Mouse (Mus musculus) megakaryocyte-erythroid progenitor cell, adult 5-6 weeks (primary cell): Measurements from ENCODE around the gene Gse1. TPM values are rescaled to one million over a fixed set of nuclear protein-coding genes. Genes with fewer than 3 reads are reported as not detected.

Experiments
- ATAC-seq: replicated peaks from 2 replicates; pipeline ENCODE4 v1.8.0; 2016; ENCODE audit warnings: mild to moderate bottlenecking, inconsistent platforms; ENCODE audit not compliant: severe bottlenecking, poor library complexity, low FRiP score, low TSS enrichment
- total RNA-seq, 2 experiments: library from RNA; stranded (forward) in 1 of 2; stranded (reverse) in 1 of 2; fragments of 200-1000, 215-1000 nt in 1 of 2; fragments of >200 nt in 1 of 2; fragmentation: Nextera tagmentation in 1 of 2; gene quantifications; 2 replicates each; pipeline ENCODE4 v1.2.3; 2014 to 2017

The Gse1 gene
- total RNA-seq, 2 experiments from 2014 or later, result 27.2 to 80.6 TPM

DNA sequence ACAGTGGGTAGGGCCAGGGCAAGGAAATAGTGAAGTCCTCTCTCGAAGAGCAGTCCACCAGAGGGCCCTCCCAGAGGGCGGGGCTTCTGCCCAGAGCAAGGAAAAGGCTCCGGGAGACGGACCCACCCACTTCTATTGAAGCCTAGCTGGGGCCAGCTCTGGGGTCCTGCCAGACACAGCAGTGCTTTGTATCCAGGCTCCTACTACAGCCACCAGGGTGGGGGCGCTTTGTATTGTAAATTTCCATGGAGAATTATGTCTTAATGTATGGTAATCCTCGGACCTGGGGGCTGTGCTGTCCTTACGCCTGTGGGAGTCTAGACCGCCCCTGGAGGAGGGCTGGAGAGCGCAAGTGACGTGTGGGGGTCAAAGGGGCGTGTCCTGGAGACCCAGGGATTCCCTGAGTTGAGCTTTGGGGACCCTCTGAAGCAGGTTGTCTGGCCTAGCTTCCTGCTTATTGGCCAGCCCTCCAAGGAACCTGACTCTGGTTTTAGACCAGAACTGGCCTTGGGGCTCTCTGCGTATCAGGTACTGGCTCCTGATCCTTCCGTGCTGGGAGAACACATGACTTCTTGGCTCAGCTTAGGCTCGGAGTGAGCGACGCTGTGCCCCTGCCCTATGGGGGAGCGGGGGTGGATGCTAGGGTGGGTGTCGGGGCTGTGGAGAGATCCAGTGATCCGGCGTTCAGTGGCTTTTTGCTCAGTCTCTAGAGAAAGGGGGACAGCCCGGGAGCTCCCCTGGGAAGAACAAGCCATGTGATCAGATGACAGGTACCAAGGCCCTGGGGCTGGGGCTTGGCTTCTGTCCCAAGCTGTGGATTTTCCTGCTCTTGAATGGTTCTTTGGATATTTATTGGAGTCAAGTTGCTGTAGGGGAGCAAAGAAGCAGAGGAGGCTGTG is 281.1 kb downstream of the Gse1 start:
- ATAC-seq, result 0 out of 2 replicates have a peak, but pooled peaks have one; percentile 12

DNA sequence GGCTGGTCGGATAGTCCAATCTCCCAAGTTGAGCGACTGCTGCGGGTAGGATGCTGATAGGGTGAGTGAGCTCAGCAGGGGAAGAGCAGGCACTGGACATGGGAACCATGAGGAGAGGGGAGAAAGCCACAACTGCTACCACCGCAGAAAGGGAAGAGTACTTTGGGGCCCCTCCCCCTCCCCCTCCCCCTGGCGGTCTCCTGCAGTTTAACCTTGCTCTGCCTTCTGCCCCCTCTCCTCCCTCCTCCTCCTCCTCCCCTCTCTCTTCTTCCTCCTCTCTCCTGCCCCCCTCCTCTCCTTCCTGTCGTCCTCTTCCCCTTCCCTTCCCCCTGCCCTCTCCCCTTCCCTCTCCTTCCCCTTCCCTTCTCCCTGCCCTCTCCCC is 281.8 kb downstream of the Gse1 start:
- 0 out of 2 replicates have a peak, but pooled peaks have one; percentile 10 for ATAC-seq

DNA sequence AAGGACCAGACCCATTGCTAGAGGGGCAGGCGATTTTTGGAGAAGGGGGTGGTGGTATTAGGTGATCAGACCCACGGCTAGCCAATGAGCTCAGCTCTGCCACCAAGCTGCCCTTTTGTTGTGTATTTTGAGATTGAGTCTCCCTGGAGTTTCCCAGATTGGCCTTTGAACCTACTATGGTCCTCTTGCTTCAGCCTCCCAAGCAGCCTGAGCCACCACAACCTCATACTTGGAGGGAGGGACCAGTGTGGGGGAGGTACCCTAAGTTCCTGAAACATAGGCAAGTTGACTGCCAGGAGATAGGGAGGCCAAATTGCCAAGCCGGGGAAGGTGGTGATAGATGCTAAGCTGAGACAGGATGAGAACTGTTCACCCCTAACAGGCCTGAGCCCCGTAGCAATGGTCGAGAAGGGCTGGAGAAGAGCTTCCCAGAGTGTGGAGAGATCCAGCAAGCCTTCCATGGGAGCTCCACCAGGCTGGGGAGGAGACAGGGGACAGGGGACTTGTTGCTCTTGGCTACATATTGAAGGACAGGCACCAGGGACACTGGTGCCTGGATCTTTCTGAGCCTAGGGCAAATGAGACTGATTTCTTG is 282.7 kb downstream of the Gse1 start:
- no peak for ATAC-seq

DNA sequence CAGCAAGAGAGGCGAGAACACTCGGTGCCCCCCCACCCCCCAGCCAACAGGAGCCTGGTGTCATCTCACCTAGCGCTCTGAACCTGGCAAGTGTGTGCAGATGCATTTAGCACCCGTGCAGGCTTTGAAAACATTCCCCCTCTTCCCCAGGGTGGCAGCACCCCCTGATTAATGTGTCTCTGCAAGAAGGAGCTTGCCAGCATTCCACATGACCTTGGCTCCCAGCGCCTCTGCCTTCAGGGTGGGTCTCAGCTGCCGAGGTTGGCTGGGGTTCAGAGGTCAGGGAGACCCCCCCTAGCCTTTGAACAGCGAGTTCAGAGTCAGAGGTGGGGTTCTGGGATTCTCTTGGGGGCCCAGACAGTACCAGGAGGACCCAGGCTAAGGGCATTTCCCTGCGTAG is 283.5 kb downstream of the Gse1 start:
- no peak for ATAC-seq

DNA sequence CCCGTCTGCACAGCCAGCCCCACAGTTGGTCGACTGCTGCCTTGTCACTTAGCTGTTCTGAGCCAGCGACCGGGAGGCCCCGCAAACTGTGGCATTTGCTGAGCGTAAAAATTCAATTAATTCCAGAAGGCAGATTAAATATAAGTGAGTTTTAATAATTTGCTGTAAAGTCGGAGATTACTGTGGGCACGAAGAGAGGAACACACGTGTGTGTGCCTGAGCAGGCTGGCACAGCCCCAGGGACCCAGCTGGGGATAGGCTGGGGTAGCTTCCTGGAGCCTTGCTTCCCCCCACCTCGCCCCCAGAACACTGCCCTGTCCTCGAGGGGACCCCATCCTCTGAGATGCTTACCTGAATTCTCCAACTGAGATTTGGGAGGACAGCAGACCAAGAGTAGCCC is 284.1 kb downstream of the Gse1 start:
- no peak for ATAC-seq

DNA sequence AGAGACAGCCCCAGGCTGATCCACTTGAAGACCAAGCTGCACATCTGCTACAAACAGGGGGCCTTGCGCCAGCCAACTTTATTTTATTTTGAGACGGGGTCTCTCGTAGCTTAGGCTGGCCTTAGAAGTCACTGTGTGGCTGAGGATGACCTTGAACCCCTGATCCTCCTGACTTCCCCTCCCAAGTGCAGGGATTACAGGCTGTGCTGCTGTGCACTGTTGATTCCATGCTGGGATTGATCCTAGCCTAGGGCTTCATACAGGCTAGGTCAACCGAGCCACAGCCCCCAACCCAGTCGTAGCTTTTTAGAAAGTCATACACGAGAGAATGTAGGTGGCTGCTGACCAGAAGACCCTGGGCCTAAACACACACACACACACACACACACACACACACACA is 284.9 kb downstream of the Gse1 start:
- no peak for ATAC-seq

DNA sequence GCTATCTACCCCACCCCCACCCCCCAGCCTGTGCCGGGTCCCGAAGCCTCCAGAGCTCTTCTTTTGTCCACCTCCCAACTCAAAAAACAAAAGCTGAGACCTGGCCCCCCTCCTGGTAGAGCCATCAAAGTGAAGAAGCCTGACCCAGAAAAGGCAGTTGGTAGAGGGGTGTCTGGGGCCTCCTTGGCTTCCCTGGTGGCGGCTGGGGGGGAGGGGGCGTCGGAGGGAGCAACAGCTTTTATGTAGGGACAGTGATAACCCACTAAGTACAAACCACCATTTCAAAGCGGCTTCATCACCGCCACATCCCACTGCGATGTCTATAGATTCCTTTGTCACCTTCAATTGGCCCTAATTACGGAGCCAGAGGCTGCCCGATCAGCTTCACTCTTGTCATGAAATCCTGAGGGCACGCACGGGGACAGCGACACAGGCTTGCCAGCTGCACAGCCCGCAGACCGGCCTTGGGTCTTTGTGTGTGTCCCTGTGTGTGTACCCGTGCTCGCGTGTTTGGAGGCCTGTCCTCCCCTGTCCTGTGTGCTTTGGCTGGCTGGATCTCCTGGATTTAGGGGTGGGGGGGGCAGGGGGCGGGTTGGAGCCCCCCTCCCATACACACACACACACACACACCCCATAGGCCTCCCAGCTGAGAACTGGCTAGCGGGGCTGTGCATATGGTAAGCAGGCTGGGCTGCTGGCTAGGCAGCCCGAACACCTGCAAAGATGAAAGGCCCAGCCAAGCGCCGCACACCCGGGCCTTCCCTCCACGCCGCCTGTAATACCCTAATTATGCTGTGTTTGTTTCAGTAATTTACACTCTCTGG is 285.6 kb downstream of the Gse1 start:
- no peak for ATAC-seq

DNA sequence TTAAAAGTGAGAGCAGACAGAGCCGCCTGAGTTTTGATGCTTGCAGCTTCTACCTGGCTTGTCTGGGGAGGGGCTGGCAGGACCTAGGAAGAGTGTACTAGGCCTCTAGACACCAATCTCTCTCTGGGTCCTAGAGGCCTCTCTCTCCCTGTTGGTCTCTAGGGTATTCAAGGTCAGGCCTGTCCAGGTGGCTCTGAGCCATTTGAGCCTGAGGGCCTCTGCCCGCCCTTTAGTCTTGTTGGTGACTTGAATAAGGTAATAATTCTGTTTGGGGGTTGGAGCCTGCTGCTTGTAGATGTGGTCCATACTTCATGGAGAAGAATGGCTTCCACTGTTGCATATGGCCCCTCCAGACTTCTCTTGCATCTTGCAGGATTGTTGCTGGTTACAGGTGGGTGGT is 287.0 kb downstream of the Gse1 start:
- ATAC-seq, result no peak

DNA sequence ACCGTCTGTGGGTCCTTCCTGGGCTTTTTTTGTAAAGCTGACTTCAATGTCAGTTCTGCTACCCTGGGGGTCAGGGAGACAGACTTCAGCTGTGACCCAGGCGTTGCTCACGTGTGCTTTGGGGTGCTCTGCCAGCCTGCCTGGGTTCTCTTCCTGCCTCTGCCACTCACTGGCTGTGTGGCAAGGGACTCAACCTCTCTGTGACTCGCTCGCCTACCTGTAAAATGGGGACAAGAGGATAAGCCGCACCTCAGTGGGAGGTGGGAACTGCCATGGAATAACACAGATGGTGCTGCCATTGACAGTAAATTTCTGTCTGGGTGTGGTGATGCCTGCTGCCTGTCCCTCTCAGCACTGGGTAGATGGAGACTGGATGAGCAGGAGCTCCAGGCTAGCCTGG is 287.4 kb downstream of the Gse1 start:
- no peak for ATAC-seq

DNA sequence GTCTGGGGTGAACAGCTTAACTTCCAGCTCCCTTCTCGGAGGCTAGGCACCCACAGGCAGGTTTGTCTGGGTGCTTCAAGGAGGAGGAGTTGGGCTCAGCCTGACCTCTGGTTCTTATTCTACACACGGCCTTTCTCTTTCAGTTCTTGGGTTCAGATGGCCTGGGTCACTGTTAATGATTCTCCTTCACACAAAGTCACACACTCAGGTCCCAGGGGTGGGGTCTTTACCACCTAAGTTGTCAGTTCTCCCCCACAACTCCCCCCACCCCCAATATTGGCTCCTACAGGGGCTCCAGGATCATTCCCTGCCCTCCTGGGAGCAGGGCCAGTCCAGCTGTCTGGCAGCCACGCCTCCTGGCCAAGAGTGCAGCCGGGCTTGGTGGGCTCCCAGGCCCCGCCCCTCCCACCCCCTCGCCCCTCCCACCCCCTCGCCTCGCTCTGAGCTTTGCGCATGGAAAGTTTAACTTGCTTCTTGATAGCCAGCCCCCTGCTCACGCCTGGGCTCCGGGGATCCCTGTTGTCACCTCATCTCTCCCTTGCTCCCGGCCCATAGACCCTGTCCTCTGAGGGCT is 288.0 kb downstream of the Gse1 start:
- no peak for ATAC-seq

DNA sequence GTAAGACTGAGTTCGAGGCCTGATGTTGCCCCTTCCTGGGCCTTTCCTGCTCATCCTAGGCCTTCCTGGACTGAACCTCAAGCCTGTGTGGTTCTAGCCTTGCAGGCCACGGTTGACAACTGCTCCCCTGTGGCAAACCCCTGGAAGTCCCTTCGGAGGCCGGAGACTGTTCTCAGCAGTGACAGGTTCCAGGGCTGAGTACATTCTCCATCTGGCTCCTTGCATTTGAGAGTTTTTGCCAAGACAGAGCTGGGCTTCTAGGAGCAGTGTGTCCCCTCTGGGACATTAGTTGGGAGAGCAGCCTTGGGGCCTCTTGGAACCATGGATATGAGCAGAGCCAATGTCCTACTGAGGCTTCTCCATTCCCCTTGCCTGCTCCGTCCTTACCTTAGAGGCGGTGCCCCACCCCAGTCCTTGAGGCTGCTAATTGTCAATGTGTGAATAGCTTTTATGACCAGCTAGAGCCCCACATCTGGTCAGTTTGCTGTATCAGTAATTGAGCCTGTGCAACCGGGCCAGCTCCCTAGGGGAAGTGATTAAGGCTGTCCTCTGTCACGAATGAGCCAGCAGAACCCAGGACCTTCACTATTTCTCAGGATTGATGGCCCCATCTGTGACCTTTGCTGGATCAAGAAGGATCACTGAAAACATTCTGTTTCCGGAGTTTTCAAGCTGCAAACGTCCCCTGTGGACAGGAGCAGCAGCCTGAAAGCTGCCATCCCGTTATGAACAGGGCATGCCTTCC is 289.6 kb downstream of the Gse1 start:
- no peak for ATAC-seq

DNA sequence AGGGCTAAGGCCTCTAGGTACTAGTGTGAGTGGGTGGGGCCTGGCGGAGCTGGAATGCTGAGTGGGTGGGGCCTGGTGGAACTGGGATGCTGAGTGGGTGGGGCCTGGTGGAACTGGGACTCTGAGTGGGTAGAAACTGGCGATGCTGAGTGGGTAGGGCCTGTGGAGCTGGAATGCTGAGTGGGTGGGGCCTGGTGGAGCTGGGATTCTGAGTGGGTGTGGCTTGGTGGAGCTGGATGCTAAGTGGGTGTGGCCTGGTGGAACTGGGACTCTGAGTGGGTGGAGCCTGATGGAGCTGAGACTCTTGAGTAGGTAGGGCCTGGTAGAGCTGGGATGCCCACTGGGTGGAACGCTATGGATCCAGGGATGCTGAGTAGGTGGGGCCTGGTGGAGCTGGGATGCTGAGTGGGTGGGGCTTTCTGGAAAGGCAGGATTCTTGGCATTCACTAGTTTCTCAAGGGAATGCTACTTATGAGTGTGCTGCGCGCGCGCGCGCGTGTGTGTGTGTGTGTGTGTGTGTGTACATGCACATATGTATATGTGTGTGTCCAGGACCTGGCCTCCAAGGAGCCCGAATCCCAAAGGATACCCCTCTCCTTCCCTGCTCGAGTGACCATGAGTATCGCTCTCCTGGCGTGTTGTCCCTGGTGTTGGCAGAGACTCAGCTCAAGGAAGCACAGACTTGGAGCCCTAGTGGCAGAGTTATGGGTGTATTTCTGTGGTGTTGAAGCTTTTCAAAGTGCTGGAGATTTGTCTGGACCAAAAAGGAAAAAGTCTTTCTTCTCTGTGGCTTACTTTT is 290.7 kb downstream of the Gse1 start:
- ATAC-seq, result peak; percentile 11; the same call in 1 of the 2 replicates

DNA sequence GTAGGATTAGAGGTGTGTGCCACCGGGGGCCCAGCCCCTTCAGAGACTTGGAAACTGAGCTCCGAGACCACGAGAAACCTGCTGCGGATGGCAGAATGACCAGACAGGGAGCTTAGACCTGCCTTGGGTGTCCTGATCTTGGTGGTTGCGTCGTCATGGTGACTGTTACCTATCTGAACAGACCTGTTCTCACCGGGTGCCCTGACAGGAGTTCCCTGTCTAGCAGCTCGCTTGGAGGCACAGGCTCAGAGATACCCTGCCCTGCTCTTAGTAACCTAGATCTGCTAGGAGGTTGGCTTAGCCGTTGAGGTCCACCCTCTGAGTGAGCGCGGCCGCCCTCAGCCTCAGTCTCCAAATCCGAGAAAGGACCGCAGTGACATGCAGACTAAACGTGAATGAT is 292.0 kb downstream of the Gse1 start:
- no peak for ATAC-seq

DNA sequence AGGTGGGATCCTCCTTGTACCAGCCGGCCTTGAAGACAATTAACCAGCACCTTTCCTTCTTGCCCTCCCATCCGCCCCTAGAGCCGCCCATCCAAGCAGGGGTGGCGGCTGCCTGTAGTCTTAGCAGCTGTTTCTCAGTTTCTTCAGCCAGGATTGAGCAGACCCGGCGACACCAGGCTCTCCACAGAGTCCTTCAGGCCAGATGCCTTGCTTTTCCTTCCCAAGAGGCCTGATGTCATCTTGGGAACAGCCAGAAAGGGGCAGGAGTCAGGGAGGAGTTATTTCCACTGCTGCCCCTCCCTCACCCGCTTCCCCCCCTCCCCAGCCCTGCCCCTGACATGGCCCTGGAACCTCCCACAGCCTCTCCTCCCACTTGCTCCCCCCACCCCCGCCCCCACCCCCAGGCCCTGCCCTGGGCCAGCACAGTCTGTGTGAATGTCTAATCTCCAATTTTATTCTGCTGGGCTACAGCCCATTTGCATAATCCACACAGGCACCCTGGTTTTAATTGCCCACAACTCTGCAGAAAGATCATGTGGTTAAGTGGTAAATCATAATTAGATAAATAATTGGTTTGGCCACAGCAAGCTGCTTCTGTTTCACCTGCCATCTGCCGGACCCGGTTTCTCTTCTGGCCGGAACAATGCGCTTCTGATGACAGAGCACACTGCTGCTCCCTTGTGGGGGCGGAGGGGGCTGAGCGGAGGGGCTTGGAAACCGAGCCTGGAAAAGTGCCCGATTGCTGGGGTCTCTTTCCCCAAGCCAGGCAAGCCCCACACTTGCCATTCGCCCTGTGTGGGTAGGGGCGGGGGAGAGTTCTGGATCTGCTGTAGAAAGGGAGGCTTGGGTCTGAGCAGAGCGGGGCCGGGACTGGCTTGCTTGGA is 292.7 kb downstream of the Gse1 start:
- ATAC-seq, result no peak

DNA sequence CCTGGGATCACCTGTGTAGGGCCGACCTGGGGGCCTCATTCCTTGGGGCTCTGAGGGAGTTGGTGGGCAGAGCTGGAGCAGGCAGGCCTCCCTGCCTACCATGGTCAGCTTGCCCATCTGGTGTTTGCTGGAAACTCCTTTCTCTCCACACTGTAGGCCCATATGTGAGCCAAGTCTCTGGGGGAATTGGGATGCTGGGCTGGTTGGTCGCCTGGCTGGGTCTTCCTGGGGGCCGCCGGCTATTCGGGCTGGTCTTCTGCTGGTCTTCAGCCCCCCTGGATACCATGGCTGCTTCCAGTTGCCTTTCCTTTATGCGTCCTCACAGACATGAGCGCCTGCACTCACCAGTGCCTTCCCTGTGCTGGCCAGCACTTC is 293.3 kb downstream of the Gse1 start:
- ATAC-seq, result no peak

DNA sequence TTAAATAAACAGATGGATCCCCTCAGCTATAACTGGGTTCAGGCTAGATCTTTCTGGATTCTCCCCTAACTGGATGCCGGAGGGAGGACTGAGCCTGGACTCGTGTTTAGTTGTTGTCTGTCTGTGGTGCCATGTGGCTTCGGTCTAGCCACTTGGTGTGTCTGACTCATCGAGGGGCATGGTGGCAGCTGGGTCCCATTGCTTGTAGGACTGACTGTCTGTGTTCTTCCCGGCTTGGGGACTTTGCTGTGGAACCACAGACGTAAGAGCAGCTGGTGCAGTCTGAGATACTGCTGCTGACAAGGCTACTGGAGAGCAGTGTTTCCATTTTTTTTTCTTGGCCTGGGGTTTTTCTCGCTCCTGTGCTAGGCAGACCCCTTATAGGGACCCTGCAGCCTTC is 295.4 kb downstream of the Gse1 start:
- ATAC-seq, result no peak

DNA sequence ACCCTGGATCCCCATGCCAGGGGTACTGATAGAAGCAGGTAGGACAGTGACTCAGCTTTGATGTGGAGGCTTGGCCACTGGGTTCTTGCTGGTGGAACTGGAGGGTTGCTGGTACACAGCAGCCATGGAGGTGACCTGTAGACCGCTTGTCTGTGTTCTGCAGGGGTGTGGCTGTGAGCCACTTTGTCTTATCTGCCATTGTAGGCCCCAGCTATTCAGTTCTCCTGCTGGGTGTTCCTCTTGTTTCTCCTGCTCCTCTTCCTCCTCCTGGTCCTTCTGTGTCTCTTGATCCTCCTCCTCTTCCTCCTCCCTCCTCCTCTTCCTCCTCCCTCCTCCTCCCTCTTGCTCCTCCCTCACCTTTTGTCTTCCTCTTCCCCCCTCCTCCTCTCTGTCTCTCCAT is 296.9 kb downstream of the Gse1 start:
- ATAC-seq, result peak; percentile 61

DNA sequence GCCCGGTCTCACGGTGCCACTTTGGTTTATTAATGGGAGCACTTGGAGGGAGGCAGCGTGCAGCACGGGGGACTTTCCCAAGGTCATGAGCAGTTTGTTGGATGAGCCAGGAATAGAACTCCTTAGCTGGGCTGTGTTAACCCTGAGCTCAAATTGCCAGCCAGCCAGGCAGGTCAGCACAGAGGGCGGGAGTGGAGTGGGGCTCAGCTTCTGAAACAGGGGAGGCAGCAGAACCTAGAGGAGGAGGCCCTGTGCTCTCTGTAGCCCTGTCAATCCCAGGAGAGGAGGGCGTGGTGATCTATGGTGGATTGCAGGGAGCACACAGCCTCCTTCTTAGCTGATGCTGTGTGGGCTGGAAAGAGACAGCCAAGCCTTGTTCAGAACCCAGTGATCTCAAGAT is 297.6 kb downstream of the Gse1 start:
- 0 out of 2 replicates have a peak, but pooled peaks have one; percentile 32 for ATAC-seq
